Mouse (Mus musculus) spleen, postnatal 36 days (tissue): Measurements from ENCODE around the gene Hist1h2ak.
A peak's percentile ranks its signal among the peaks of the same experiment; 100 is the strongest.
"Not testable (repeated sequence)": the region's sequence is repeated elsewhere in the genome, so short reads cannot be mapped to it uniquely, and the experiment has no call there.

Experiments used
- DNase-seq, 2 experiments: peaks; one replicate each; pipeline ENCODE4 v3.0.0; 2022; ENCODE audit warnings: low spot score in 2 of 2, mixed read lengths in 1 of 2

The Hist1h2ak gene

GRCm38 (mm10) chr13:21721757-21722372 is 31.8 kb downstream of the Hist1h2ak start, which contains the start of gene Hist1h2bm:
Gene Hist1h2bm, plus strand, starts transcription at chr13:21722044.
- DNase-seq, result peak; percentile 73 to 85

- not testable (repeated sequence) for DNase-seq
Measured at GRCm38 (mm10) chr13:21721107-21721756, 32.4 kb downstream of the Hist1h2ak start.

- no peak for DNase-seq
Measured at GRCm38 (mm10) chr13:21718381-21719080, 35.1 kb downstream of the Hist1h2ak start.

GRCm38 (mm10) chr13:21717397-21718357 is 36.0 kb downstream of the Hist1h2ak start, which contains the start of gene Hist1h3h:
Gene Hist1h3h, plus strand, starts transcription at chr13:21717659.
- peak; percentile 88 to 91 for DNase-seq

GRCm38 (mm10) chr13:21716540-21717391 is 36.9 kb downstream of the Hist1h2ak start:
- peak; percentile 53 to 67 for DNase-seq

GRCm38 (mm10) chr13:21715864-21716539 is 37.6 kb downstream of the Hist1h2ak start, which contains the start of the genes Hist1h2bl and Hist1h2ai:
Gene Hist1h2bl, minus strand, starts transcription at chr13:21716143.
Gene Hist1h2ai, plus strand, starts transcription at chr13:21716422.
- peak; percentile 89 to 95 for DNase-seq

GRCm38 (mm10) chr13:21715131-21715863 is 38.3 kb downstream of the Hist1h2ak start:
- DNase-seq, result no peak

- peak; percentile 58 to 77 for DNase-seq
Measured at GRCm38 (mm10) chr13:21714725-21715124, 38.9 kb downstream of the Hist1h2ak start.

GRCm38 (mm10) chr13:21711698-21712097 is 41.9 kb downstream of the Hist1h2ak start:
- DNase-seq, result no peak

- peak; percentile 78 to 84 for DNase-seq
Measured at GRCm38 (mm10) chr13:21710821-21711525, 42.7 kb downstream of the Hist1h2ak start.

GRCm38 (mm10) chr13:21710031-21710711 is 43.5 kb downstream of the Hist1h2ak start:
- DNase-seq, result peak; percentile 81 to 88

GRCm38 (mm10) chr13:21706669-21707068 is 47.0 kb downstream of the Hist1h2ak start:
- no peak for DNase-seq
